In the genomic region with DNA sequence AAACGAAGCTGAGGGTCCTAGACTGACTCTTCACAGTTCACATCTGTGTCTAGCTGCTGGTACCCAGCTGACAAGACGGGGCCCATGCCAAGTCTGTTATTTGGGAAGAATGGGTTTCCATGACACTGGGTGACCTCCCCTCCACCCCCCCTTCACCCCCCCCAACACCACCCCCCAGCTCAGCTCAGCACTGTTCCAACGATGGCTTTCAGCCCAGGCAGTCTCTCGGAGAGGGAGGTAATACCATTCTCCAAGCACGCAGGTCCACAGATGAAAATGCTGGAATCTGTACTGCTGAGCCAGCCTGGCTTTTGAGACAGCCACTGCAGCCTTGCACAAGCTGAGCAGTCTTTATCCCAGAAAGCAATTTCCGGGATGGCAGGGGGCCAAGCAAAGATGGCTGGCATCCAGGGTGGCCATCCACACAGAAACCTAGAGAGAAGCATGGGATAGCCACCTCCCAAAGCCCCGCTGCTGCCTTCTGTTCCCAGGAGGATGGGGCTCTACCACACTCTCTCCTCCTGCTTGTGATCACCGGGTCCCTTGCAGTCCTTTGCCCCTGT, we compare ENCODE assay signal across 10 mouse cellular contexts. TPM values are rescaled to one million over a fixed set of nuclear protein-coding genes. Genes with fewer than 3 reads are reported as not detected.
DNase-seq lines count a peak whose midpoint lies in the region; ATAC-seq and TF ChIP-seq lines count a peak whose summit lies in the region.
"Had no signal": no experiment of that assay in that cellular context is flagged by ENCODE, and none has a peak within 500 bp of the region (broad histone marks: within the 10 kb centered on the region; RNA-seq: fewer than 3 reads in every experiment).

No protein-coding gene starts in this region.

- H3K9me3 ChIP-seq in heart, embryonic 12.5 days (replicated peaks), result no peaks in the 10 kb centered on the region
- no peaks in the 10 kb centered on the region for H3K9me3 ChIP-seq in midbrain, embryonic 15.5 days
- H3K9me3 ChIP-seq: embryonic facial prominence, embryonic 15.5 days; G1E had no signal

- H3K4me2 ChIP-seq in heart, embryonic 12.5 days, result no peak overlapping the region
- H3K4me2 ChIP-seq in midbrain, embryonic 15.5 days, result no peak overlapping the region
- H3K4me2 ChIP-seq: embryonic facial prominence, embryonic 15.5 days had no signal

- ATAC-seq in heart, embryonic 12.5 days (ENCODE audit: insufficient number of reproducible peaks, low FRiP score), result no peak
- peak; percentile 89 for ATAC-seq in midbrain, embryonic 15.5 days (replicated peaks)
- ATAC-seq in erythroblast, adult 5-6 weeks (replicated peaks; ENCODE audit: low FRiP score, poor library complexity, severe bottlenecking), result no peak

- H3K4me3 ChIP-seq in heart, embryonic 12.5 days, result no peak overlapping the region
- no peak overlapping the region for H3K4me3 ChIP-seq in layer of hippocampus, adult 2 months
- H3K4me3 ChIP-seq in midbrain, embryonic 15.5 days, result no peak overlapping the region
- H3K4me3 ChIP-seq: embryonic facial prominence, embryonic 15.5 days had no signal

- H3K36me3 ChIP-seq in heart, embryonic 12.5 days, result no peaks in the 10 kb centered on the region
- no peaks in the 10 kb centered on the region for H3K36me3 ChIP-seq in midbrain, embryonic 15.5 days (replicated peaks)
- H3K36me3 ChIP-seq: embryonic facial prominence, embryonic 15.5 days; G1E had no signal

- H3K4me1 ChIP-seq in heart, embryonic 12.5 days (replicated peaks), result no peaks in the 10 kb centered on the region
- 0 out of 2 replicates have a peak, but pooled peaks cover 11% of the 10 kb centered on the region for H3K4me1 ChIP-seq in midbrain, embryonic 15.5 days

- H3K27ac ChIP-seq in heart, embryonic 12.5 days (ENCODE audit: poor library complexity, severe bottlenecking), result no peak overlapping the region
- H3K27ac ChIP-seq in layer of hippocampus, adult 2 months, result peak overlapping the region; percentile 44
- H3K27ac ChIP-seq in midbrain, embryonic 15.5 days, result peak overlapping the region; percentile 70
- H3K27ac ChIP-seq: embryonic facial prominence, embryonic 15.5 days had no signal

- peak; percentile 13; the same call in 1 of the 2 replicates for TF ChIP-seq CTCF in layer of hippocampus, adult 2 months (conservative IDR thresholded peaks at IDR 0.05)

- WGBS in heart, embryonic 12.5 days, result 63% methylated on average over 8 of the region's 8 CpGs
- 54% methylated on average over 8 of the region's 8 CpGs for WGBS in midbrain, embryonic 15.5 days

- H3K9ac ChIP-seq in heart, embryonic 12.5 days, result no peak overlapping the region
- H3K9ac ChIP-seq in midbrain, embryonic 15.5 days, result no peak overlapping the region
- H3K9ac ChIP-seq: embryonic facial prominence, embryonic 15.5 days had no signal

- peaks cover 31% of the 10 kb centered on the region; the same call in 1 of the 2 replicates for H3K27me3 ChIP-seq in heart, embryonic 12.5 days (replicated peaks)
- H3K27me3 ChIP-seq in midbrain, embryonic 15.5 days (replicated peaks), result no peaks in the 10 kb centered on the region
- H3K27me3 ChIP-seq: embryonic facial prominence, embryonic 15.5 days had no signal

- peak; percentile 76 for DNase-seq in heart, postnatal 4 days
- DNase-seq in Muller cell, postnatal 12 days (ENCODE audit: inconsistent ontology term), result peak; percentile 86
- DNase-seq in cerebellum, adult 9-10 months, result peak; percentile 87
- DNase-seq in layer of hippocampus, adult 2 months (ENCODE audit: low spot score in 2 of 2), result peak; percentile 47 to 68
- no peak for DNase-seq in thymus, postnatal 14 days

RNA-seq across cellular contexts. Expression of gene Cacna2d4, which starts 1.2 kb away (rescaled TPM):
- total RNA-seq in heart, postnatal 4 days (2021), result not detected
- polyA plus RNA-seq in heart, embryonic 12.5 days (2016; fragmentation: Nextera tagmentation; extraction: Ambion mirVana), result not detected in 2 replicates
- total RNA-seq in layer of hippocampus, adult 2 months (2021), result 1 to 10 TPM; 1.8 to 1.9 TPM
- polyA plus RNA-seq in midbrain, embryonic 15.5 days (2015; fragmentation: Nextera tagmentation; extraction: Ambion mirVana), result 0.54 and 1.1 TPM in 2 replicates
- not detected in 2 replicates for total RNA-seq in erythroblast, adult 5-6 weeks (2015; ENCODE audit: low replicate concordance)
- 0.14 TPM in 1 of 2 replicates, not detected in the other for total RNA-seq in erythroblast, adult 5-6 weeks (2017; ENCODE audit: low replicate concordance)
- polyA plus RNA-seq: G1E had no signal

RNA-seq across cellular contexts. Expression of gene Cacna1c, which starts 41.3 kb away (rescaled TPM):
- 100 to 1,000 TPM; 233 to 249 TPM for total RNA-seq in heart, postnatal 4 days (2021)
- 58.1 and 63.4 TPM in 2 replicates for polyA plus RNA-seq in heart, embryonic 12.5 days (2016; fragmentation: Nextera tagmentation; extraction: Ambion mirVana)
- total RNA-seq in layer of hippocampus, adult 2 months (2021), result 10 to 100 TPM; 86.4 to 90.0 TPM
- 7.3 and 7.9 TPM in 2 replicates for polyA plus RNA-seq in midbrain, embryonic 15.5 days (2015; fragmentation: Nextera tagmentation; extraction: Ambion mirVana)
- 0.21 TPM in 1 of 2 replicates, not detected in the other for total RNA-seq in erythroblast, adult 5-6 weeks (2015; ENCODE audit: low replicate concordance)
- total RNA-seq in erythroblast, adult 5-6 weeks (2017; ENCODE audit: low replicate concordance), result 0.09 TPM in 1 of 2 replicates, not detected in the other
- polyA plus RNA-seq: G1E had no signal

Comparison
In these comparisons a context has a peak if more than half of its experiments do, and no peak if none do; other contexts are left out.
1. RNA of gene Cacna1c, which starts 41.3 kb away (total RNA-seq): 233 to 249 TPM in heart, postnatal 4 days and 86.4 to 90.0 TPM in layer of hippocampus, adult 2 months; 0.09 to 0.21 TPM in erythroblast, adult 5-6 weeks; every median in the first group is over 10 times any median in the second.